Mouse (Mus musculus) CD4-positive helper T cell, adult 2 months (primary cell): ENCODE data around the gene Plekhf1.

Source experiments
- DNase-seq: peaks from one replicate; pipeline ENCODE4 v3.0.0-alpha.2; 2012; ENCODE audit warnings: low read depth, missing footprints, low spot score

The Plekhf1 gene

GRCm38 (mm10) chr7:38218631-38219367 is 9.0 kb downstream of the Plekhf1 start:
- DNase-seq, result no peak

DNA sequence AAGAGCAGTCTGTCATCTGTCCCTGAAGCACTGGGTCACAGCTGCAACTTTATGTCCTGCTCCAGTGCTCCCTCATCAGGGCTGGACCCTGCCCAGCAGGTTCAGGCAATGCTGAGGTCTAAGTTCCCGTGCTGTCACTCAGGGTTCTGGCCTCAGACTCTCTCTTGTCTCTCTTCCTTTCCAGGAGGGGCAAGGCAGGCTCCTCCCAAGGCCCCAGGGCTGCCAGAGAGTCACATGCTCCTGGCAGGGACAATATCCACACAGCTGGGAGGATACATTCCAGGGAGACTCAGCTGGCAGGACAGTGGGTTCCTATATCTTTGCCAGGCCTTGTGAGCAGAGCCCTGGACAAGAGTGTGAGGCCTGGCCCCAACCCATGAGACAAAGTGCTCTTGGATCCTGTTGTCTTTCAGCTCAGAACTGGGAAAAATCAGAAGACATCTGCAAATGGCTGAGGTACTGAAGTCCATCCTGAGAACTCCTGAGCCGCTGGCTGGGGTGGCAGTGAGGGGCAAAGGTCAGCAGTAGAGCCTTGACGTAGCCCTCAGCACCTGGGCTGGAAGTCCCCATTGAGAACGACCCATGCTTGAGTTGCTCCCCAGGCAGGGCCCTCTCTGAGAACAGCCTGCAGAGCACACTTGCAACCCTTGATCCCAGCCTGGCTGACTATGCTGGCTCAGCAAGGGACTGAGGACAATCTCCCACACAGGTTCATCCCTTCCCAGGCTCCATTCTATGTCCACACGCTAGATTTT is 10.2 kb downstream of the Plekhf1 start:
- DNase-seq, result no peak

GRCm38 (mm10) chr7:38215697-38216096 is 12.1 kb downstream of the Plekhf1 start:
- DNase-seq, result no peak

GRCm38 (mm10) chr7:38215281-38215680 is 12.5 kb downstream of the Plekhf1 start:
- DNase-seq, result peak; percentile 25

- peak; percentile 65 for DNase-seq
Measured at GRCm38 (mm10) chr7:38214473-38215214, 13.2 kb downstream of the Plekhf1 start.

GRCm38 (mm10) chr7:38212651-38213062 is 15.2 kb downstream of the Plekhf1 start:
- DNase-seq, result no peak

DNA sequence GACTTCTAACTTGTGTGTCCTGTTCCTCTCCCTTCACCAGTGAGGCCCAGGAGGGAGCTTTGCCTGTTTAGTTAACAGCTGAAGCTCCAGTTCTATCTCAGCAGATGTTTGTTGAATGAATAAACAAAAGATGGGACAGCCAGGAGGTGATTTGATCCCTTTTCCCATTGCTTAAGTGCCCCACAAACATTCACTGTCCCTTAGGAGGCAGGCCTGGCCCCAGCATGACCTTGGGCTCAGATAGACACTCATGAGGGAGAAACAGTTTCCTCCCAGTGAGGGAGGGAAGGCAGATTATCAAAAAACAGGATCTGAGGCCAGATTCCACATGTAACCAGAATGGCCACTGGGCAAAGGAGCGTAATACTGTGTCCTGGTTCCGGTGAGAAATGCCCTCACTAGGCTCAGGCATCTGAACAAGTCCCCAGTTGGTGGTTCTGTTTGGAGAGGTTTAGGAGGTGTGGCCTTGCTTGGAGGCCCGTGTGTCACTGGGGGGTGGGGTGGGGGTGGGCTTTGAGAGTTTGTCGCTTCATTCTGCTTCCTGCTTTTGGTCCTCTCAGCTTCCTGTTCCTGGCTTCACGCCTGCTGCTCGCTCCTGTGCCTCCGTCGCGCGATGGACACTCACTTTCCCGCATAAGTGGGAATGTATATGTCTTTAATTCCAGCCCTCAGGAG is 18.2 kb downstream of the Plekhf1 start:
- DNase-seq, result no peak

DNA sequence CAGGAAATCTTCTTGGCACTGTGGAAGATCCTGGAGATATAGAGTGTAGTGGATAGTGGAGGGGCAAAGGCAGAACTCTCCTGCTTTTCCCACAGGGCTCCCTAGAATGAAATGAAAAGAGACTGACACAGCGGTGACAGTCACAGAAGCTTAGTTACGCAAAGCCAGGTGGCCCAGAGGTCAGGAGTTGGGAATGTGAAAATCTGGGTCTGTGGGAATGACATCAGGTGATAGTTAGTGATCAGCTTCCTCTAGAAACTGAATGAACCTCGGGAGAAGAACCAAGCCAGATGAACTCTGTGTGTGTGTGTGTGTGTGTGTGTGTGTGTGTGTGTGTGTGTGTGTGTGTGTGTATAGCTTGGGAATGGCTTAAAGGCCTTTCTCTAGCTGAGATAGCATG is 18.8 kb downstream of the Plekhf1 start:
- DNase-seq, result no peak

DNA sequence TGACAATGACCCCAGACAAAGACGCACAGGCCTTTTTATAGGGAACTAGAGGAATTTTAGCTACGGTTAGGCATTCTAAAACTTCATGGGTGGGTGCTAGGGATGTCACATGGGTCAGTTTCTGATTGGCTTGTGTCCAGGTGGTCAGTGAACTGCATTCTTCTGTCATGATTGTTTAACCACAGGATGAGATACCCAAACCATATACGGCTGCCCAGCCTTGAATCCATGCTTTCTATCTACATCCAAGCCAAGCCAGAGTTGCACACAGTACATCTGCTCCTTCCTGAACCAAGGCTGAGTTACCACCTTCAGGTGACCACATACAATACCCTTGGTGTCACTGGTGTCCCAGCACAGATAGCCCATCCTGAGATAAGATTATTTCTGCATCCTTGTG is 21.3 kb downstream of the Plekhf1 start:
- DNase-seq, result no peak

DNA sequence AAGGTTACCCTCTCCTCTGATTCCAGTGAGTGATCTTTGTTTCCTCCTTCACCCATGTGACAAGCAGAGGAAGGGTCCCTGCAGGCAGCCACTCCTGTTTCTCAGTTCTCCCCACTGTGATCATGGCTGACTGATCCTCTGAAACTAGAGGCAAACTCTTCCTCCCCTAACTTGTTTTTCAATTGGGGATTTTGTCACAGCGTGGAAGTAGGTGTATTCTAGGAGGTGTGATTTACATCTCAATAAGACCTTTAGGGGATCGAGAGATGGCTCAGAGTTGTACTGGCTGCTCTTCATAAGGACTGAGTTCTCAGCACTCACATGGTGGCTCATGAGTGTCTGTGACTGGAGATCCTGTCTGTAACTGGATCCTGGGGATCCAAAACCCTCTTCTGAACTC is 22.0 kb downstream of the Plekhf1 start:
- DNase-seq, result no peak

DNA sequence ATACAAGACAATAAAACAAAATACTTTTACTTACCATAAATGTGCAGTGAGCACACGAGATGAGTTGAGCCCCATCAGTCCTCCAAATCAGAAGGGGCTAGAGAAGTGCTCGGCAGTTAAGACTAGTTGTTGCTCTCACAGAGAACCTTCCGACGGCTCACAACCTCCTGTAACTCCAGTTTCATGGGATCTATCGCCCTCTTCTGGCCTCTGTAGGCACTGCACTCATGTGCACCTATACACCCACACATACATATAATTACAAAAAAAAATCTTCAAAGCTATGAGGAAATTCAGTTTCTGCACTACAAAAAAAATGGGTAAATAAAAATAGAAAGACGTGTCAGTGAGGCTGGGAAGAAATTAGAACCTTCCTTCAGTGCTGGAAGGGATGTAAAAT is 23.5 kb downstream of the Plekhf1 start:
- DNase-seq, result peak; percentile 28

GRCm38 (mm10) chr7:38201290-38201658 is 26.5 kb downstream of the Plekhf1 start:
- no peak for DNase-seq

DNA sequence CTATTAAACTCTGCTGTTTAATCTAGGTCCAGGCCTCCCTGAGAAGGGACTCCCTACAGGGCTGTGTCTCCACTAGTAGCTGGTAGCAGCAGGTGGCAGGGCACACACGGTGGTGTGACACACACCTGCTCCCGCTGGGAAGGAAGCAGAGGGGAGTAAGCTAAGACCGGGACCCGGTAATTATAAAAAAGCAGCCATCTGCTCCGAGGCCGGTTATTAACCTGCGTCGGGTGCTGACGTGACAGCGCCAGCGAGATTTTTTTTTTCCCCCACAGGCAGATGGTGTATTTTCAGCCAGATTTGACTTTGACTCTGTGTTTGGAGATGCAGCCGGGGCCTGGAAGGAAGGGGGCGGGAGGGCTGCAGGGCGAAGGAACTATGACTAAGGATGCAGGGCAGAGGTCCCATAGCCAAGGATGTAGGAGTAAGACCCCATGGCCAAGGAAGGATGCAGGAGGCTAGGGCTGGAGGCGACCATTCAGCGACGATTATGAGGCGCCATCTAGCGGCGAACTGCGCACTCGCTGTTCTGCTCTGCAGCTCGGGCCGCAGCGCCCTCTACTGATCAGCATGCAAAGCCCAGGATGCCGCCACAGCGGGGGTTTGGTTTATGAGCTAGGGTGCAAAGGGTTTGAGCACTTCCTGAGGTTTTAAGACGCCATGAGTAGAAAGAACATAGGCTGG is 27.1 kb downstream of the Plekhf1 start:
- DNase-seq, result peak; percentile 85

DNA sequence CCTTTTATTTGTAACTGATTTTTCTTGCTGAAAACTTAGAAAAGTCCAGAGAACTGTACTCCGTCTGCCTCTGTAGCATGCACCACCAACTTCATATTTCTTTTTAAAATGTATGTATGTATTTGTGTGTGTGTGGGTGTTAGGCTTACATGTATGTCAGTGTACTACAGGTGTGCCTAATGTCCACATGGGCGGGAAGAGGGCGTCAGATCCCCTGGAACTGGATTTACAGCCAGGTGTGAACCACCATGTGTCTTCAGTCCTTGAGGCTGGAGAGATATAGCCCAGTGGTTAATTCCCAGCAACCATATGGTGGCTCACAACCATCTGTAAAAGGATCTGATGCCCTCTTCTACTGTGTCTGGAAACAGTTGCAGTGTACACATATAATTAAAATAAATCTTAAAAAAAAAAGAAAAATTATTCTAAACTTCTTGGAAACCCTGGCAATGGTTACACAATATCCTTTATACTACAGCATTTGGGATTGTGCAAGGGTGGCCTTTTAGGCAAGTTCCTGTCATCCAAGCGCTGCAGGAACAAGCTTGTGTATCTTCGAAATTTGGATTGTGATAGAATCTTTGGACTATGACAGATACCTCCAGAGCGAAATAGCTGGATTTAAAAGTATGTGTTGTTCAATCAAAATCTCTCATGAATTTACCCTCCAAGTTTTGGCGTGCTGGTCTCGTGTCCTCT is 27.8 kb downstream of the Plekhf1 start:
- no peak for DNase-seq

DNA sequence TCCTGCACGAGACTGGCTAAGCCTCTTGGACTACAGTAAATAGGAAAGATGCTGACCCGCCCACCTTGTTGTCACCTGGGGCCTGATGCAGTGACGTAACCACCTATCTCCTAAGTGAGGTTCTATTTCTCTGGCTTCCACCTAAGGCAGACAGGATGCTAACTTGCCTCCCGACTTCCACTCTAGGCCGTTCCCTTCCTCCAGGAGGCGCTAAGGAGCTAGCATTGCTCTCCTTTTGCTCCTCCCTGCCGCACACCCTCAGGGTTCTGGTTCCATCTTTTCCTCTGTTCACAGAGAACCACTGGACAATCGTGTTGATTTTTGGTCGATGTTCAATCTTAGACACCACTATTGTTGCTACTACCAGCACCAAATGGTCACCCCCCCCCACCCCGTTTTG is 36.2 kb downstream of the Plekhf1 start:
- peak; percentile 43 for DNase-seq

DNA sequence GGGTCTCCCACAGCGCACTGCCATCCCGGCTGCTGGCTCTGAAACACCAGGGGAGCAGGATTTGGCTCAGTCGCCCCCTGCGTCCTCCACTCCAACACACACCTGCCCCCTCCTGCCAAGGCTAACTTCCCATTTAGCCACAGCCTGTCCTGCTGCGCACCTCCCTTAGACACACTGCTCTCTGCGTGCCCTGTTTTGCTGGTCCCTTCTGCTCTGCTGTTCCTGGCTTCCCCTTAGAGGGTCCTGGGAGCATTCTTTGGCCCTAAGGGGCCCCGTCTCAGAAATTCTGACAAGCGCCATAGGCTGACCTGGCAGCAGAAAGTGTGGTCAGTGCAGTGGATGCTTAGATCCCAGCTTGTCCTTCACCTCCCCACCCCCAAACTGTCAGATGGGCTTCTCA is 36.7 kb downstream of the Plekhf1 start:
- DNase-seq, result no peak

- DNase-seq, result peak; percentile 33
Measured at GRCm38 (mm10) chr7:38190056-38190835, 37.6 kb downstream of the Plekhf1 start.

GRCm38 (mm10) chr7:38189136-38189982 is 38.5 kb downstream of the Plekhf1 start:
- DNase-seq, result peak; percentile 76
